Mouse (Mus musculus) E14TG2a.4 (cell line): Measurements from ENCODE around the gene F13a1.

ENCODE experiments used
- H3K27me3 ChIP-seq: 2 replicates; pipeline ENCODE4 v1.6.1; 2014; ENCODE audit warnings: low read length, control low read depth; ENCODE audit not compliant: insufficient read depth
- H3K36me3 ChIP-seq: 2 replicates; pipeline ENCODE4 v1.6.1; 2014; ENCODE audit warnings: low read length, control low read depth; ENCODE audit not compliant: insufficient read depth
- H3K4me1 ChIP-seq: replicated peaks from 2 replicates; pipeline ENCODE4 v1.6.1; 2014; ENCODE audit warnings: low read depth, low read length, control low read depth
- H3K4me3 ChIP-seq: replicated peaks from 2 replicates; pipeline ENCODE4 v1.5.1; 2014; ENCODE audit warnings: mild to moderate bottlenecking, low read length
- H3K9me3 ChIP-seq: 2 replicates; pipeline ENCODE4 v1.6.1; 2014; ENCODE audit warnings: low read length, control low read depth
- CTCF ChIP-seq: conservative IDR thresholded peaks from 2 replicates; pipeline ENCODE4 v1.5.1; 2014; ENCODE audit warnings: low read length
- NANOG ChIP-seq: IDR thresholded peaks from 2 replicates; pipeline ENCODE4 v1.6.1; 2014; ENCODE audit warnings: borderline replicate concordance, low read length, mixed read lengths
- POU5F1 ChIP-seq: IDR thresholded peaks from 2 replicates; pipeline ENCODE4 v1.6.1; 2014; ENCODE audit warnings: low read length, borderline replicate concordance

F13a1 gene

DNA sequence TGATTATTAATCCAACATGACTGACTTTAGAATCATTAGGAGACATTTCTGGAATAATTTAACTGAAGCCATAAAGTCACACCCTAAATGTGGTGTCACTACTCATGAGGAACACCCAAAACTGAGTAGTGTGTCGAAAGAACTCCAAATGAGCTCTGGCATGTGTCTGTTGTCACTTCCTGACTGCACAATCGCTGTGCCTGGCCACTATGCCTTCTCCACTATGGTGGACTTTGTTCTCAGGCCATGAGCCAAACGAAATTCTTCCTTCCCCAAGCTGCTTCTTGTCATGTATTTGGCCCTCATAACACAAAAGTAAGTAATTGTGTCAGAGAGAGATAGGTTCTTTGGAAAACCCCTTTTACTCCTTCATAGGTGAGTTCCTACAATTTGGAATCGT lies 61.7 kb downstream of the F13a1 start:
- TF ChIP-seq CTCF (no peak), POU5F1 (no peak), NANOG (no peak)
- no peaks in the 10 kb centered on the region for H3K27me3 ChIP-seq
- no peaks in the 10 kb centered on the region for H3K9me3 ChIP-seq
- H3K4me3 ChIP-seq: no peak overlapping the region
- no peaks in the 10 kb centered on the region for H3K36me3 ChIP-seq
- no peaks in the 10 kb centered on the region for H3K4me1 ChIP-seq

DNA sequence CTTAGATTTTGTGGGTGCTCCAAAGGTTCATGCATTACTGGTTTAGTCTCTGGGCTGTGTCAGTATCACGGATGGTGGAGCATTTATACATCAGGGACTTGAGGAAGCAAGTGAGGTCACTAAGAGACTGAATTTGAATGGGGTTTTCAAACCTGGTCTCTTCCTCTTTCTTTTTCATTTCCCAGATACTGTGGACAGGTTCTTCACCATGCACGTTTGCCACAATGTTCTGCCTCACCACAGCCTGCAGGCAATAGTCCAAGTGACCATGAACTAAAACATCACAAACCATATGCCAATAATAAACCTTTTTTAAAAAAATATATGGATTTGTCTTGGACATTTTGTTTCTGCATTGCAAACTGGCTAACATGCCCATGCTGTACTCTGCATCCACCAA lies 77.0 kb downstream of the F13a1 start:
- Histone ChIP-seq H3K4me1 (no peaks in the 10 kb centered on the region), H3K4me3 (no peak overlapping the region), H3K27me3 (no peaks in the 10 kb centered on the region), H3K9me3 (no peaks in the 10 kb centered on the region), H3K36me3 (no peaks in the 10 kb centered on the region)
- TF ChIP-seq POU5F1: no peak
- no peak for TF ChIP-seq CTCF
- no peak for TF ChIP-seq NANOG

DNA sequence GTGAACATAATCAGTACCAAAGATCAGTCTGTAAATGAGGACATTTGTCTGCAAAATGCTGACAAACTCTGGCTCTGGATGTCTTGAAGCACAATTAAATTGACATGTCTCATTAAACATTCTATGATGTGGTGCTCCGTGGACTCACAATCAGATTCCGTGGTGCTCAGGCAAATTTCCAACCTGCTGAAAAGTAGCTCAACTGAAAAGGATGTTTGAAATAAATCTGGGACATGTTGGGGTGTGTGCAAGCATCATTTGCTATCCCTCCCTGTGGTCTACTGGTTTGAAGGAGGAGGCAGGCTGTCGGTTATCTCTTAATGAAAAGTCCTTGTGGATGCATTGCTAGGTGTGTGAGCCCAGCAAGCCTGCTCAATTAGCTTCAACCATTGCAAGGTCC lies 77.8 kb downstream of the F13a1 start:
- Histone ChIP-seq H3K9me3 (no peaks in the 10 kb centered on the region), H3K4me1 (no peaks in the 10 kb centered on the region), H3K27me3 (no peaks in the 10 kb centered on the region), H3K36me3 (no peaks in the 10 kb centered on the region), H3K4me3 (no peak overlapping the region)
- TF ChIP-seq POU5F1 (no peak), CTCF (no peak), NANOG (no peak)

DNA sequence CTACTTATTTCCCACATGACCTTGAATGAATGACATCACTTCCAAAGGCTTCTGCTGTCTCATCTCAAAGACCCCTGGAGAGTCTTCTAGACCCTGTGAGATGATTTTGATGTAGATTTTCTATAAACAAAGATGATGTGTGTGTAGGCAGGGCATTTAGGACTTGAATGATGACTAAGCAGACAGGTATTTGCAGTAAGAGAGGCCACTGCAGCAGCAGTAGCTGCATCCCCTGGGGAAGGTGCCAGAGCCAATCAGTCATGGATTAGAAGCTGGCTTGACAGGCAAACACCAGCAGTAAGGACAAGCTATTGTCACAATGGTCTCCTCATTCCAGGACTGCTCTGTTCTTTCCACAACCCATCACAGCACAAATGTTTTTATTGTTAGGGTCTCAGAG lies 87.1 kb downstream of the F13a1 start:
- Histone ChIP-seq H3K36me3 (no peaks in the 10 kb centered on the region), H3K27me3 (no peaks in the 10 kb centered on the region)
- TF ChIP-seq CTCF (no peak), POU5F1 (no peak)

DNA sequence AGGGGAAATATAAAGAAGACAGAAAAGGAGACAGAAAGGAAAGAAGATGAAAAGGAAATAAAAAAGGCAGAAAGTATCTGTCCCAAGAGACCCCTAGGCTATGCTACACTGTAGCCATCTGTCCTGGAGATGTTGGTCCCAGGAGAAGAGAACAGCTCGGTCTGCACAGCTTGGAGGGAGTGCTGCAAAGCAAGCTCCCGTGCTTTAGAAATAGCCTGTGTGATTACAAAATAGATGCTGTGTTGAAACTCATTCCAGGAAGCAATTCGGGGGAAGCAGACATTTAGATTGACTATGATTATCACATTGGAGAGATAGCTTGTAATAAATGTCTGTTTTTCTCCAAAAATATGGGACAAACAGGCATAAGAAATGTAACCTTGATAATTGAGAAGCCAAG lies 91.0 kb downstream of the F13a1 start:
- TF ChIP-seq CTCF: no peak
- TF ChIP-seq NANOG: no peak
- no peak for TF ChIP-seq POU5F1
- no peaks in the 10 kb centered on the region for H3K36me3 ChIP-seq
- H3K9me3 ChIP-seq: no peaks in the 10 kb centered on the region

More for the DNA sequence above, 87.1 kb downstream of the F13a1 start:
- Histone ChIP-seq H3K4me3 (no peak overlapping the region), H3K4me1 (no peaks in the 10 kb centered on the region), H3K9me3 (no peaks in the 10 kb centered on the region)

DNA sequence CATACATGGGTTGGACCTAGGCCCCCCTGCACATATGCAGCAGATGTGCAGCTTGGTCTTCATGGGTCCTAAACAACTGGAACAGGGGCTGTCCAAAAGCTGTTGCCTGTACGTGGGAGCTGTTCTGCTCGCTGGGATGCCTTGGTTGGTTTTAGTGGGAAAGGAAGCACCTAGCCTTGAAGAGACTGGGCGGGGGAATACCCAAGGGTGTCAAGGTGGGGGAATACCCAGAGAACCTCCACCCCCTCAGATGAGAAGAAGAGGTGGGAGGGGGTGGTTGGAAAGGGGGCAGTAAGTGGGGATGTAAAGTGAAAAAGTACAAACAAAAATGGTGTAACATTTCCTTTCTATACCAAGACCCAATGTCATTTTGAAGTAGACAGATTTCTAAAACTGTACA lies 95.1 kb downstream of the F13a1 start:
- Histone ChIP-seq H3K9me3 (no peaks in the 10 kb centered on the region), H3K4me1 (no peaks in the 10 kb centered on the region), H3K36me3 (no peaks in the 10 kb centered on the region), H3K27me3 (no peaks in the 10 kb centered on the region), H3K4me3 (no peak overlapping the region)
- TF ChIP-seq POU5F1: no peak
- TF ChIP-seq NANOG: no peak
- no peak for TF ChIP-seq CTCF

More for the DNA sequence above, 91.0 kb downstream of the F13a1 start:
- Histone ChIP-seq H3K27me3 (no peaks in the 10 kb centered on the region), H3K4me1 (no peaks in the 10 kb centered on the region), H3K4me3 (no peak overlapping the region)

DNA sequence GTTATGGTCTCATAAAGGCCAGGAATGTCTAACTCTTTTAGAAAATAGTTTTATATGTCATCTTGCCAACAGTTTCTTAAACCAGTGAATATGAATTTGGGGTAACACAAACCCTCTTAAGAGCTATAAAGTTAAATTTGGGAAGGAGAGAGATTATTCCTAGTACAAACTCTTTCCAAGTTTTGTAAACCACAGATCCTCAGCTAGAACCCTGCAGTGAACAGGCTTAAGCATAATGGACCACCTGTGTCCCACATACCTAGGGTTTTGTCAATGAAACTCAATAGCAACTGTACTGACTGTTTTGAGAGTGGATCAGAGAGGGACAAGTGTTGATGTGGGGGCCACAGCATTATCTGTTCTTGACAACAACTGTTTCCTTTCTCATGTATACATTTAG lies 96.4 kb downstream of the F13a1 start:
- H3K27me3 ChIP-seq: no peaks in the 10 kb centered on the region
- H3K9me3 ChIP-seq: no peaks in the 10 kb centered on the region
- no peak for TF ChIP-seq NANOG
- TF ChIP-seq POU5F1: no peak
- TF ChIP-seq CTCF: no peak
- H3K4me3 ChIP-seq: no peak overlapping the region
- H3K36me3 ChIP-seq: no peaks in the 10 kb centered on the region
- no peaks in the 10 kb centered on the region for H3K4me1 ChIP-seq

DNA sequence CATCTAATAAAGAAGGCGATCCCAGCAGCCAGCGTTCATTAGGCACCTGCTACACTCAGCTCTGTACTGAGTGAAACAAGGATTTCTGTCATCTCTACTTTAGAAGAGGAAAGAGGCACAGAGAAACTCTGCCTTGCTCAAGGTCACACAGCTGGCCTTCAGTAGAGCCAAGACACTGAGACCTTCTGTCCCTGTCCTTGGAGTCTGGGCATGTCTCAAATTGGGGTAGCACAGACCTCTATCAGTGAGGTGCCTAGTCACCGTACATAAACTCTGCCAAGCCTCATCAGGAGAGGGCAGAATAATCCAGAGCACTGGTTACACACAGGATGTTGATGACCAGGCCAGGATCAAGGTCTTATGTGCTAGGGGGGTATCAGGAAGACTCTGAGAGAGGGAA lies 108.2 kb downstream of the F13a1 start:
- no peaks in the 10 kb centered on the region for H3K4me1 ChIP-seq
- TF ChIP-seq CTCF (no peak), NANOG (no peak), POU5F1 (no peak)
- H3K27me3 ChIP-seq: no peaks in the 10 kb centered on the region
- no peaks in the 10 kb centered on the region for H3K36me3 ChIP-seq
- H3K9me3 ChIP-seq: no peaks in the 10 kb centered on the region
- H3K4me3 ChIP-seq: no peak overlapping the region

DNA sequence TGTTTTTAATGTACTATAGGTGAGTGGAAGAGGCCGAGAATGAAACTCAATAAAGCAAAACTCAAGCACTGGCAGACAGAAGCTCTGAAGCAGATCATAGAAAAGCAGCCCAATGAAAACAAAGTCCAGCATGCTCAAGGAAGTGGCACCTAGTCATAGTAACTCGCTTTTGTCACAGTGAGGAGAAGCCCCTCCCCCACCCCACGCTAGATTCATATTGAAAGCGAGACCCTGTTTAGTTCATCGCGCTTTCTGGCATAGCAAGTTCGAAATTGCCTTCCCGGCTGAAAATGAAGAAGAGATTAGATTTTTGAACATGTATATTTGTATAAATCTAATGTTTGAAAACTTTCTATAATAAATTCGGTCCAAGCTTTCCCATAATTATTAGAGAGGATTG lies 118.0 kb downstream of the F13a1 start:
- no peaks in the 10 kb centered on the region for H3K9me3 ChIP-seq
- no peak for TF ChIP-seq NANOG
- TF ChIP-seq POU5F1: no peak
- TF ChIP-seq CTCF: no peak
- no peaks in the 10 kb centered on the region for H3K4me1 ChIP-seq
- H3K36me3 ChIP-seq: no peaks in the 10 kb centered on the region
- no peaks in the 10 kb centered on the region for H3K27me3 ChIP-seq
- H3K4me3 ChIP-seq: no peak overlapping the region
